ENCODE assay signal across 26 mouse cellular contexts in genomic region chr15:72220786-72221185, GRCm38 (mm10).
"Had no signal": no experiment of that assay in that cellular context is flagged by ENCODE, and none has a peak within 500 bp of the region (broad histone marks: within the 10 kb centered on the region; RNA-seq: fewer than 3 reads in every experiment).

No protein-coding gene starts in this region.

- DNase-seq: cerebellum, adult 8-10 months; cerebellum, adult 9-10 months; cerebellum, adult 9-11 months; cerebellum, postnatal 25 days; cerebellum, postnatal 36 days; embryo, embryonic 11 days; forebrain, postnatal 0 days; gastrocnemius, adult 2 months; gastrocnemius, postnatal 10 days; gastrocnemius, postnatal 14 days; gastrocnemius, postnatal 25 days; gastrocnemius, postnatal 36 days; heart, adult 11 months; heart, adult 18-20 months; heart, adult 2 months had no signal

- ATAC-seq: forebrain, embryonic 13.5 days; forebrain, embryonic 14.5 days; forebrain, embryonic 15.5 days; forebrain, embryonic 16.5 days; forebrain, postnatal 0 days had no signal

- H3K4me2 ChIP-seq: embryonic facial prominence, embryonic 12.5 days; embryonic facial prominence, embryonic 13.5 days; embryonic facial prominence, embryonic 15.5 days; forebrain, embryonic 12.5 days; forebrain, embryonic 13.5 days; forebrain, embryonic 15.5 days had no signal

- H3K4me3 ChIP-seq: embryonic facial prominence, embryonic 10.5 days; embryonic facial prominence, embryonic 12.5 days; embryonic facial prominence, embryonic 13.5 days; embryonic facial prominence, embryonic 15.5 days; erythroblast, embryonic 14.5 days; forebrain, embryonic 10.5 days; forebrain, embryonic 12.5 days; forebrain, embryonic 13.5 days; forebrain, embryonic 15.5 days; gastrocnemius, adult 2 months; heart, adult 2 months had no signal

- H3K4me1 ChIP-seq: embryonic facial prominence, embryonic 10.5 days; embryonic facial prominence, embryonic 12.5 days; embryonic facial prominence, embryonic 13.5 days; embryonic facial prominence, embryonic 15.5 days; forebrain, embryonic 10.5 days; forebrain, embryonic 12.5 days; forebrain, embryonic 13.5 days; forebrain, embryonic 15.5 days had no signal

- H3K27me3 ChIP-seq: embryonic facial prominence, embryonic 12.5 days; embryonic facial prominence, embryonic 13.5 days; embryonic facial prominence, embryonic 15.5 days; forebrain, embryonic 12.5 days; forebrain, embryonic 13.5 days; forebrain, embryonic 15.5 days had no signal

- H3K9me3 ChIP-seq: embryonic facial prominence, embryonic 10.5 days; embryonic facial prominence, embryonic 12.5 days; embryonic facial prominence, embryonic 13.5 days; embryonic facial prominence, embryonic 15.5 days; forebrain, embryonic 10.5 days; forebrain, embryonic 12.5 days; forebrain, embryonic 13.5 days; forebrain, embryonic 15.5 days had no signal

- H3K27ac ChIP-seq: embryonic facial prominence, embryonic 10.5 days; embryonic facial prominence, embryonic 12.5 days; embryonic facial prominence, embryonic 13.5 days; embryonic facial prominence, embryonic 15.5 days; forebrain, embryonic 10.5 days; forebrain, embryonic 12.5 days; forebrain, embryonic 13.5 days; forebrain, embryonic 15.5 days; gastrocnemius, adult 2 months; heart, adult 2 months had no signal

- H3K36me3 ChIP-seq: embryonic facial prominence, embryonic 10.5 days; embryonic facial prominence, embryonic 12.5 days; embryonic facial prominence, embryonic 13.5 days; embryonic facial prominence, embryonic 15.5 days; forebrain, embryonic 10.5 days; forebrain, embryonic 12.5 days; forebrain, embryonic 15.5 days had no signal

- H3K9ac ChIP-seq: embryonic facial prominence, embryonic 12.5 days; embryonic facial prominence, embryonic 13.5 days; embryonic facial prominence, embryonic 15.5 days; forebrain, embryonic 12.5 days; forebrain, embryonic 13.5 days; forebrain, embryonic 15.5 days; forebrain, postnatal 0 days had no signal
